In the genomic region with DNA sequence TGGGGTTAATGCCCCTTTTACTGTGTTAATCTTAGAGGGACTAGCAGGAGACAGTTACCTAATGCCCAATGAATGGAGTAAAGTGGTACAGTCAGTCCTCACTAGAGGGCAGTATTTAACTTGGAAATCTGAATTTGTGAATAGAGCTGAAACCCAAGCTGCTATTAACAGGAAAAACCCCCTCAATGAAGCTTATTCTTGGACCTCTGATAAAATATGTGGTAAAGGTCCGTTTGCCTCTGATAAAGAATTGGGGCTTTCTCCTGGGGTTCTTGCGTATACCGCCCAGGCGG, we compare ENCODE assay signal across 14 mouse cellular contexts. TPM values are rescaled to one million over a fixed set of nuclear protein-coding genes. Genes with fewer than 3 reads are reported as not detected.
DNase-seq lines count a peak whose midpoint lies in the region; ATAC-seq lines count a peak whose summit lies in the region.
"Had no signal": no experiment of that assay in that cellular context is flagged by ENCODE, and none has a peak within 500 bp of the region (broad histone marks: within the 10 kb centered on the region; RNA-seq: fewer than 3 reads in every experiment).

No protein-coding gene starts in this region.

- 0 out of 2 replicates have a peak, but pooled peaks have one; percentile 43 for ATAC-seq in forebrain, embryonic 16.5 days
- no peak for ATAC-seq in forebrain, embryonic 15.5 days (replicated peaks)
- ATAC-seq in hindbrain, embryonic 13.5 days (ENCODE audit: low FRiP score), result no peak
- ATAC-seq: forebrain, embryonic 13.5 days had no signal

- H3K4me2 ChIP-seq in forebrain, embryonic 16.5 days (ENCODE audit: low read length), result no peak overlapping the region
- no peak overlapping the region for H3K4me2 ChIP-seq in forebrain, embryonic 15.5 days (replicated peaks)
- H3K4me2 ChIP-seq in hindbrain, embryonic 13.5 days, result no peak overlapping the region
- H3K4me2 ChIP-seq: forebrain, embryonic 13.5 days; heart, embryonic 13.5 days had no signal

- DNase-seq in layer of hippocampus, adult 9-10 months (ENCODE audit: low spot score), result peak; percentile 1
- DNase-seq in layer of hippocampus, postnatal 10 days (ENCODE audit: low spot score in 2 of 2), result no peak
- peak; percentile 59 for DNase-seq in R1 (ENCODE audit: low read depth, low spot score)
- DNase-seq in retina, embryonic 14.5 days (ENCODE audit: low spot score), result peak; percentile 17
- DNase-seq in cerebellum, adult 9-10 months, result no peak
- DNase-seq: adrenal gland, postnatal 25 days; kidney, adult 18-20 months had no signal

- H3K36me3 ChIP-seq in forebrain, embryonic 16.5 days (ENCODE audit: control insufficient read depth, insufficient read depth), result no peaks in the 10 kb centered on the region
- no peaks in the 10 kb centered on the region for H3K36me3 ChIP-seq in forebrain, embryonic 15.5 days
- H3K36me3 ChIP-seq in hindbrain, embryonic 13.5 days, result no peaks in the 10 kb centered on the region
- H3K36me3 ChIP-seq: heart, embryonic 13.5 days had no signal

- WGBS in forebrain, embryonic 16.5 days, result 77% methylated on average over 4 of the region's 4 CpGs
- WGBS in forebrain, embryonic 15.5 days, result 78% methylated on average over 4 of the region's 4 CpGs
- WGBS in hindbrain, embryonic 13.5 days, result 86% methylated on average over 4 of the region's 4 CpGs

- H3K4me1 ChIP-seq in forebrain, embryonic 16.5 days (replicated peaks; ENCODE audit: control insufficient read depth, insufficient read depth, low read length), result no peaks in the 10 kb centered on the region
- no peaks in the 10 kb centered on the region for H3K4me1 ChIP-seq in forebrain, embryonic 15.5 days
- H3K4me1 ChIP-seq in hindbrain, embryonic 13.5 days (replicated peaks), result no peaks in the 10 kb centered on the region
- H3K4me1 ChIP-seq: forebrain, embryonic 13.5 days; heart, embryonic 13.5 days had no signal

- no peak overlapping the region for H3K9ac ChIP-seq in forebrain, embryonic 16.5 days (replicated peaks; ENCODE audit: low read depth, low read length)
- no peak overlapping the region for H3K9ac ChIP-seq in forebrain, embryonic 15.5 days (replicated peaks)
- no peak overlapping the region for H3K9ac ChIP-seq in hindbrain, embryonic 13.5 days
- H3K9ac ChIP-seq: forebrain, embryonic 13.5 days; heart, embryonic 13.5 days had no signal

- H3K9me3 ChIP-seq in forebrain, embryonic 16.5 days (ENCODE audit: control insufficient read depth, low read length), result no peaks in the 10 kb centered on the region
- H3K9me3 ChIP-seq in forebrain, embryonic 15.5 days, result no peaks in the 10 kb centered on the region
- H3K9me3 ChIP-seq in hindbrain, embryonic 13.5 days, result no peaks in the 10 kb centered on the region
- H3K9me3 ChIP-seq: heart, embryonic 13.5 days had no signal

- no peak overlapping the region for H3K4me3 ChIP-seq in forebrain, embryonic 16.5 days (replicated peaks; ENCODE audit: low read length)
- H3K4me3 ChIP-seq in forebrain, embryonic 15.5 days, result no peak overlapping the region
- no peak overlapping the region for H3K4me3 ChIP-seq in hindbrain, embryonic 13.5 days
- H3K4me3 ChIP-seq: forebrain, embryonic 13.5 days; heart, embryonic 13.5 days had no signal

- no peaks in the 10 kb centered on the region for H3K27me3 ChIP-seq in forebrain, embryonic 16.5 days (replicated peaks; ENCODE audit: control insufficient read depth, insufficient read depth, low read length)
- no peaks in the 10 kb centered on the region for H3K27me3 ChIP-seq in forebrain, embryonic 15.5 days
- H3K27me3 ChIP-seq in hindbrain, embryonic 13.5 days, result no peaks in the 10 kb centered on the region
- H3K27me3 ChIP-seq: forebrain, embryonic 13.5 days; heart, embryonic 13.5 days had no signal

- H3K27ac ChIP-seq in forebrain, embryonic 16.5 days (ENCODE audit: low read length), result no peak overlapping the region
- H3K27ac ChIP-seq in forebrain, embryonic 15.5 days (replicated peaks), result no peak overlapping the region
- H3K27ac ChIP-seq in hindbrain, embryonic 13.5 days, result no peak overlapping the region
- H3K27ac ChIP-seq: forebrain, embryonic 13.5 days; heart, embryonic 13.5 days had no signal

RNA-seq across cellular contexts. Expression of a gene that starts 18.0 kb away (rescaled TPM):
- polyA plus RNA-seq in forebrain, embryonic 16.5 days (2015; fragmentation: Nextera tagmentation; extraction: Ambion mirVana), result not detected in 2 replicates
- polyA plus RNA-seq in forebrain, embryonic 15.5 days (2015; fragmentation: Nextera tagmentation; extraction: Ambion mirVana), result not detected in 2 replicates
- total RNA-seq in layer of hippocampus, postnatal 10 days (2021), result not detected
- polyA plus RNA-seq in hindbrain, embryonic 13.5 days (2015; fragmentation: Nextera tagmentation; extraction: Ambion mirVana), result not detected in 2 replicates
- total RNA-seq: adrenal gland, postnatal 25 days; left cerebral cortex, postnatal 14 days had no signal
- polyA plus RNA-seq: forebrain, embryonic 13.5 days; heart, embryonic 13.5 days; lung, embryonic 16.5 days had no signal

RNA-seq across cellular contexts. Expression of a gene that starts 24.5 kb away (rescaled TPM):
- not detected in 2 replicates for polyA plus RNA-seq in forebrain, embryonic 16.5 days (2015; fragmentation: Nextera tagmentation; extraction: Ambion mirVana)
- polyA plus RNA-seq in forebrain, embryonic 15.5 days (2015; fragmentation: Nextera tagmentation; extraction: Ambion mirVana), result not detected in 2 replicates
- total RNA-seq in layer of hippocampus, postnatal 10 days (2021), result not detected
- not detected in 2 replicates for polyA plus RNA-seq in hindbrain, embryonic 13.5 days (2015; fragmentation: Nextera tagmentation; extraction: Ambion mirVana)
- total RNA-seq: adrenal gland, postnatal 25 days; left cerebral cortex, postnatal 14 days had no signal
- polyA plus RNA-seq: forebrain, embryonic 13.5 days; heart, embryonic 13.5 days; lung, embryonic 16.5 days had no signal

RNA-seq across cellular contexts. Expression of a gene that starts 34.0 kb away (rescaled TPM):
- not detected in 2 replicates for polyA plus RNA-seq in forebrain, embryonic 16.5 days (2015; fragmentation: Nextera tagmentation; extraction: Ambion mirVana)
- not detected in 2 replicates for polyA plus RNA-seq in forebrain, embryonic 15.5 days (2015; fragmentation: Nextera tagmentation; extraction: Ambion mirVana)
- not detected for total RNA-seq in layer of hippocampus, postnatal 10 days (2021)
- polyA plus RNA-seq in hindbrain, embryonic 13.5 days (2015; fragmentation: Nextera tagmentation; extraction: Ambion mirVana), result not detected in 2 replicates
- total RNA-seq: adrenal gland, postnatal 25 days; left cerebral cortex, postnatal 14 days had no signal
- polyA plus RNA-seq: forebrain, embryonic 13.5 days; heart, embryonic 13.5 days; lung, embryonic 16.5 days had no signal

RNA-seq across cellular contexts. Expression of a gene that starts 45.4 kb away (rescaled TPM):
- not detected in 2 replicates for polyA plus RNA-seq in forebrain, embryonic 16.5 days (2015; fragmentation: Nextera tagmentation; extraction: Ambion mirVana)
- not detected in 2 replicates for polyA plus RNA-seq in forebrain, embryonic 15.5 days (2015; fragmentation: Nextera tagmentation; extraction: Ambion mirVana)
- total RNA-seq in layer of hippocampus, postnatal 10 days (2021), result not detected
- polyA plus RNA-seq in hindbrain, embryonic 13.5 days (2015; fragmentation: Nextera tagmentation; extraction: Ambion mirVana), result not detected in 2 replicates
- total RNA-seq: adrenal gland, postnatal 25 days; left cerebral cortex, postnatal 14 days had no signal
- polyA plus RNA-seq: forebrain, embryonic 13.5 days; heart, embryonic 13.5 days; lung, embryonic 16.5 days had no signal

Comparison
In these comparisons a context has a peak if more than half of its experiments do, and no peak if none do; other contexts are left out.
1. DNase-seq: peak in layer of hippocampus, adult 9-10 months (single experiment), R1 (single experiment) and retina, embryonic 14.5 days (single experiment); none in layer of hippocampus, postnatal 10 days (0 of 2) and cerebellum, adult 9-10 months (single experiment).